Mouse (Mus musculus): ENCODE data around the gene Arl6ip5.
A peak's percentile ranks its signal among the peaks of the same experiment; 100 is the strongest.
"Not testable (repeated sequence)": the region's sequence is repeated elsewhere in the genome, so short reads cannot be mapped to it uniquely, and the experiment has no call there.

The Arl6ip5 gene

GRCm38 (mm10) chr6:97224505-97224904 is 14.0 kb downstream of the Arl6ip5 start:
- DNase-seq: no peak

DNA sequence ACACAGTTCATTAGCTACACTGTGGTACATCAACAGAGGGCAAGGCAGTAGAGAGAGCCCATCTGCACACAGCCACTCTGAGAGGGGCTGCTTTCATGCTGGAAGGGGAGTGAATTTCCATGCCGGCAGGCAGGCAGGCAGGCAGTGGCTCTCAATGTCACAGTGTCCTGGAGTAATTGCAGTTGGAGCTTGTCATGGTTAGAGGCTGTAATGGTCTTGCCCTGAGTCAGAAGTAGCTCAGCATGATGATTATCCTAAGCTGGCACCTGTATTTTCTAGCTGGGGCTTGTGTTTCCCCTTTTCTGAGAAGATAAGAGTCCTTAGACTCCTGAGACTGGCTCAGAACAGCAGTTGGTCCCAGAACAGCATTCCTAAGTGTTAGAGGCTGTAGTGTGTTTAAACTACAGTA is 15.6 kb downstream of the Arl6ip5 start:
- no peak for DNase-seq

GRCm38 (mm10) chr6:97227067-97227847 is 16.8 kb downstream of the Arl6ip5 start:
- no peak for DNase-seq

DNA sequence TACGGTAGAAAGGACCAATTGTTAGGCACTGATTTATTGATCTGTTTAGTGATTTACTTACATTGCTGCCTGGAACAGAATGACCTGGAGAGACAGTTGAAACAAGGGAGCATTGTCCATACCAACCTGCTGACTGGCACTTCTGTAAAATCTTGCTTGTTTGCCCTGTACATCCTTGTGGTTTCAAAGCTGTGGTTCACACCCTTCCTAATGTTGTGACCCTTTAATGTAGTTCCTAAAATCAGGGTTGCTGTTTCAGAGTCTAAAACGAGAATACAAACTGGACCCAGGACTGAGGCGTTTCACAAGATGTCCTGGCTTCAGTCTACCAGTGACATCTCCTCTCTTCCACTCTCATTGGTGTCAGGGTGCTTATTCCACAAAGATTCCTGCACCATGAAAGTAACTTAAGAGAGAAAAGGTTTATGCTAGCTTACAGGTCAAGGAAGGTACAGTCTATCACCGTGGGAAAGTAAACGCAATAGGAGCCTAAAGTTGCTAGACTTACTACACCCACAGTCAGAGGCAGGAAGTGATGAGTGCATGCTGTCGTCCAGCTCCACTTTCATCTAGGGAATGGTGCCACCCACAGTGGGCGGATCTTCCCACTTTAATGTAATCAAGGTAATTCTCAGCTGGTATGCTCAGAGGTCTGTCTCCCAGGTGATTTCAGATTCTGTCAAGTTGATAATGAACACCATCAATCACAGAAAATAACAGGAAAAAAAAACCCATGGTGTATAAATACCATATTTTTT is 24.6 kb downstream of the Arl6ip5 start:
- DNase-seq: no peak

GRCm38 (mm10) chr6:97236088-97236487 is 25.6 kb downstream of the Arl6ip5 start:
- DNase-seq: no peak

- no peak for DNase-seq
Observed at GRCm38 (mm10) chr6:97239360-97239759, 28.9 kb downstream of the Arl6ip5 start.

DNA sequence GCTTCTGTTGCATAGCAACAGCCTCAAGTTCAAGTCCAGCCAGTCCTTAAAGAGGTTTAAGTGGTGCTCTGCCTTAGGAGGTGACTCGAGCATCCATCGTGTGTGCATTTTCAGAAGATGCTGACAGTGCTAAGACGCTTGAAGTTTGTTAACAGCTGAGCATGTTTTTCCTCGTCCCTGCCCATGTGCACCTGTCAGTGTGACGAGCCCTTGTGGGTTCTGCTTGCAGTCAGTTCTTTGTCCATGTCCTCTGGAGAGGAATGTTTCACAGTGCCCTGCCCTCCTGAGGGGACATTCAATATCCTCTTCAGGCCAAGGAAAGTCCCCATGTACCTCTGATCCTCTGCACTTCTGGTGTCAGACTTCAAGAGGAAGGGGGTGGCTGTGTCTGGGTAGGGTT is 29.6 kb downstream of the Arl6ip5 start:
- no peak for DNase-seq

GRCm38 (mm10) chr6:97242522-97242921 is 32.0 kb downstream of the Arl6ip5 start:
- no peak for DNase-seq

DNA sequence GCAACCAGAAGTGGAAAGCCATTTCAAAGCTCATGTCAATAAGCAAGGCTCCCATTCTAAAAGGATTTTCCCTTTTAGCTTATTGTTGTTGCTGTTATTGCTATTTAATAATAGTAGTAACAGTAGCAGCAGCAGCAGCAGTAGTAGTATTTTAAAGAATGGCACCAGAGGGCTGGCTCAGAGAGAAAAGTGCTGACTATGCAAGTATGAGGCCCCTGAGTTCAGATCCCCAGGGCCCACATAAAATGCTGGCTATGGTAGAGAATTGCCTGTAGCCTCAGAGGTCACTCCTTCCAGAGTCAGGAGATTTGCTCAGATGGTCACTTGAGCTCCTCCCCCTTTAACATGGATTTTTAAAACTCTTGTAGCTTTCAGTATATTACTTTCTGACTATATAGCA is 34.7 kb downstream of the Arl6ip5 start:
- no peak for DNase-seq

DNA sequence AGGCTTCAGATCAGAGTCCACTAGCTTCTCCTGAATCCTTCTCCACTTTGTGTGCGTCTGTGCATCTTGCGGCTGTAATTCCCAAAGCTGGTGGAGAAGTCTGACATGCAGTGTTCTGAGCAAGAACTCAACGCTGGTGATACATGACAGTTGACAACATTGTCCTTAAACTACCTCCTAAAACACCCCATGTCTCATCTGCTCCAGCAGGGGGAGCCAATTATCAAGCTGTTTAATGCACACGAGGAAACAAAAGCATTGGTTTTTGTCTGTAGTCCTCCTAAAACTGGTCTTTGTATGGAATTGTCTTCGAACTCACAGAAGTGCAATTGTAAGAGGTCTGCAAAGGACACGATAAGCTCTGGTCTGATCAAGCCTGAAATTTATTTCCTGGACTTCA is 40.5 kb downstream of the Arl6ip5 start:
- DNase-seq: peak; percentile 34

GRCm38 (mm10) chr6:97252086-97252485 is 41.6 kb downstream of the Arl6ip5 start:
- DNase-seq: no peak

- DNase-seq: no peak
Observed at GRCm38 (mm10) chr6:97252711-97253221, 42.3 kb downstream of the Arl6ip5 start, which contains the start of gene Lmod3. Gene Lmod3 (minus strand): TSS chr6:97252759.

GRCm38 (mm10) chr6:97258489-97258888 is 48.0 kb downstream of the Arl6ip5 start:
- no peak for DNase-seq

- not testable (repeated sequence) for DNase-seq
Observed at GRCm38 (mm10) chr6:97259926-97260325, 49.4 kb downstream of the Arl6ip5 start.

DNA sequence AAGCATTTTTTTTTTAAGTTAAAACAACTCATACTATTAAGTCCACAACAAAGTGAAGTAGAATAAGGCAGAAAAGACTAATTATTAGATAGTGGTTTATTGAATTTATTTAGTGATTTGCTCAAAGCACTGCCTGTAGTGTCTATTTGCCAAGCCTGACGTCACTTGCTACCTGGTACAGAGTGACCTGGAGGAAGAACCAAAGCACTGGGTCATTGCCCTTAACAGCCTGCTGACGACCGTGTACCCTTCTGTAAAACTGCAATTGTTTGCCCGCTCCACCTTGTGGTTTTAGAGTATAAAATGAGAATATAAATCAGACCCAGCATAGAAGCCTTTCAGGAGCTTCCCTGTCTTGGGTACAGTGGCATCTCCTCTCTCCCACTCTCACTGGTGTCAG is 51.7 kb downstream of the Arl6ip5 start:
- DNase-seq: no peak

GRCm38 (mm10) chr6:97263750-97264149 is 53.3 kb downstream of the Arl6ip5 start:
- DNase-seq: not testable (repeated sequence)

DNA sequence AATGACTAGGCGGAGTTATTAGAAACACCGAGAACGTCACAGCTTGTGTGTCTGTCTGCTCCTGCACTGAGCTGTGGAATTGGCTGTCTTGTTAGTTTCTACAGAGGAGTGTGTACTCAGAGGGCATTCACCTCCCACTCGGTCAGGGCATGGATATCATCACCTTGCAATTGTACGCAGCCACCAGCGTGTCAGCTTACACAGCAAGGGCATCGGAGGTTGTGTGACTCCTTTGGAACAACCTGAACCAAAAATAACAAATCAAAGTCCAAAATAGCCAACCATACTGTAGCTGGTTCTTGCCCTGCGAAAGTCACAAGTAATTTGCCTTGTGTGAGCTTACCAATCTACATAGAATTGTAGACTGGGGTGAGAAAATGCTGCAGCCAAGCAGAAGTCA is 54.8 kb downstream of the Arl6ip5 start:
- DNase-seq: no peak

DNA sequence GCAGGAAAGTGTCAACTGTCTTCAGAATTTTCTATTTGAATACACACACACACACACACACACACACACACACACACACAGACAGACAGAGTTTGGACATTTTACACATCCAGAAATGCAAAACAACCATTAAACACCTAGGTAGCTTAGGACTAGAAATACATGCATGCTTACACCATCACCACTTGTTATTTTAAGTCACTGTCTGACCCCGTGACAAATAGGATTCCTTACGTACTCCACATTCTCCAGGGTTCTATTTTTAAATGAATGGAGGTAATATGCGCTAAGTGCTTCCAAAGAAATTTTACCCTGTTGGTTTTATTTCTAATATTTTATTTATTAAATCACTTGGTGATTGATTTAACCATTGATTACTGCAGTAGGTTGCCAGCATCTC is 55.2 kb downstream of the Arl6ip5 start:
- DNase-seq: no peak

- DNase-seq: no peak
Observed at GRCm38 (mm10) chr6:97266661-97267060, 56.2 kb downstream of the Arl6ip5 start.

- no peak for DNase-seq
Observed at GRCm38 (mm10) chr6:97267132-97267531, 56.6 kb downstream of the Arl6ip5 start.

DNA sequence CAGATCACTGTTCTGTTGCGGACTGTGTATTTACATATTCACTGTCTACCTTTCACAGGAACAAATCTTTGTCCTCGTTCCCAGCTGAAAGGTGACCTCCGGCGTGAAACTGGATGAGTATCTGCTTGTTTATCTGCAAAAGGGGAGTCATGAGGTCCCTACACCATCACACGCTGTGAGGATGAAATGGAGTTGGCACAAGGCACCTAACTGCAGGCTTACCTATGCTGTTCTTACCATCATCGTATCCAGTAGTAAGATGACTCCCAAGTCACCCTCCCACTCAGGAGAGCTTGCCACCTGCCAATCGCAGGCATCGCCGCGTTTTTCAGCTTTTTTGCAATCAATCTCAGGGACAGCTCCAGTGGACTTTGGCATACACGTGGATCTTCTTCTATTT is 59.1 kb downstream of the Arl6ip5 start:
- DNase-seq: no peak

DNA sequence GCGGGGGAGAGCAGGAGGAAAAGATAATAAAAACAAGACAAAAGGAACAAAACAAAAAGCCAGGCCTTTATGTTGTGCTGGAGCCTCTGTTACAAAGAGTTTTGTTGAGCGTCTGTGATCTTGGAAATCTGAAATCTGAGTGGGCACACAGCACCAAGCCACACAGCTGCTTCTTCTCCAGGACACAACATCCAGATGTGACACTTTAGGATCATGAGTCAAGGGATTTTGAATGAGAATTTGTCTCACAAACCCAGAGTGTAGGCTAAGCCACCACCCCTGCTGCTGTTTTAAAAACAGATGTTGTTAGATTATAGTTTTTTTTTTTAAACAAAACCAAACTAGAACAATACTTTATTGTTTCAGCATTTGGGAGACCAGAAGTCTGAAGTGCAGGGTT is 61.9 kb downstream of the Arl6ip5 start:
- DNase-seq: no peak

- DNase-seq: no peak
Observed at GRCm38 (mm10) chr6:97273058-97273710, 62.7 kb downstream of the Arl6ip5 start.

GRCm38 (mm10) chr6:97273777-97274176 is 63.3 kb downstream of the Arl6ip5 start:
- no peak for DNase-seq

Measured in cerebellum, adult 8-10 months (tissue).